In the genomic region with DNA sequence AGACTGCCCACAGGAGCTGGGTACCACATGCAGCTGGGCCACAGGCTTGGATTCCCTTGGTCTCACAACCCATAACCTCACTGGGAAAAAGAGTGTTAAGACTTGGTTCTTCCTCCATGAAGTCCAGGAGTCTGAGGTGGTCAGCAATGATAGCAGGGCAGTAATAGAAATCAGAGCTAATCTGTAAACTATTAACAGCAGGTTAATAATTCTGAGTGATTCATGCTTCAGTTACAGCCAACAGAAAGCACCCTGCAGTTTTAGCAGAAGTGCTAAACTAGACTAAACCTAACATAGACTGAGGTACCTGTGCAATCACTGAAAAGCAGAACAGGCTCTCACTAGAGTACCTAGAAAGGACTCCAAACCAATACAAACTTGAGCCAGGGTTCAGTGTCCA, we compare ENCODE assay signal across 12 mouse cellular contexts.
"Had no signal": no experiment of that assay in that cellular context is flagged by ENCODE, and none has a peak within 500 bp of the region (broad histone marks: within the 10 kb centered on the region; RNA-seq: fewer than 3 reads in every experiment).

No protein-coding gene starts in this region.

- H3K4me3 ChIP-seq: limb, embryonic 15.5 days; midbrain, embryonic 13.5 days had no signal

- H3K9ac ChIP-seq: limb, embryonic 15.5 days; liver, embryonic 14.5 days; midbrain, embryonic 13.5 days had no signal

- ATAC-seq: hindbrain, embryonic 16.5 days; inflammation-experienced regulatory T-cells, adult 6 months; midbrain, embryonic 13.5 days had no signal

- H3K27me3 ChIP-seq: limb, embryonic 15.5 days; midbrain, embryonic 13.5 days had no signal

- H3K4me2 ChIP-seq: limb, embryonic 15.5 days; midbrain, embryonic 13.5 days had no signal

- DNase-seq: layer of hippocampus, postnatal 36 days; lung, adult 18-20 months; right cerebral cortex, adult 18-20 months; right cerebral cortex, postnatal 25 days; spleen, adult 18-20 months; thymus, adult 18-20 months; thymus, postnatal 14 days had no signal

- H3K27ac ChIP-seq: limb, embryonic 15.5 days; liver, embryonic 14.5 days; midbrain, embryonic 13.5 days had no signal

- H3K36me3 ChIP-seq: limb, embryonic 15.5 days; midbrain, embryonic 13.5 days had no signal

- H3K4me1 ChIP-seq: limb, embryonic 15.5 days; midbrain, embryonic 13.5 days had no signal

- H3K9me3 ChIP-seq: limb, embryonic 15.5 days; midbrain, embryonic 13.5 days had no signal
